Mouse (Mus musculus): Measurements from ENCODE around the gene Cpa5.

Cpa5 gene

GRCm38 (mm10) chr6:30610710-30611109, at the start of gene Cpa5:
TSS of gene Cpa5 (plus strand) at chr6:30611010.
- CTCF ChIA-PET: interaction anchor here (0.6 kb wide), 1 partner anchor 944 kb away, joined by 4 read pairs; no protein-coding TSS in a partner anchor

GRCm38 (mm10) chr6:30562132-30562531, 48.7 kb upstream of the Cpa5 start:
- CTCF ChIA-PET: interaction anchor here (0.6 kb wide), 1 partner anchor 745 kb away, joined by 11 read pairs; no protein-coding TSS in a partner anchor

GRCm38 (mm10) chr6:30563575-30563974, 47.2 kb upstream of the Cpa5 start:
- CTCF ChIA-PET: no interaction called here

- CTCF ChIA-PET: no interaction called here
Measured at GRCm38 (mm10) chr6:30564051-30564450, 46.8 kb upstream of the Cpa5 start.

GRCm38 (mm10) chr6:30568069-30568468, 42.7 kb upstream of the Cpa5 start, which contains the start of gene Cpa4:
TSS of gene Cpa4 (plus strand) at chr6:30568369.
- CTCF ChIA-PET: no interaction called here

- CTCF ChIA-PET: no interaction called here
Measured at GRCm38 (mm10) chr6:30569331-30569730, 41.5 kb upstream of the Cpa5 start.

GRCm38 (mm10) chr6:30570012-30570411, 40.8 kb upstream of the Cpa5 start:
- CTCF ChIA-PET: no interaction called here

GRCm38 (mm10) chr6:30572456-30573311, 38.1 kb upstream of the Cpa5 start:
- CTCF ChIA-PET: interaction anchor here (0.6 kb wide), 1 partner anchor 757 kb away, joined by 5 read pairs; no protein-coding TSS in a partner anchor

- CTCF ChIA-PET: no interaction called here
Measured at GRCm38 (mm10) chr6:30573380-30573779, 37.4 kb upstream of the Cpa5 start.

GRCm38 (mm10) chr6:30574945-30575344, 35.9 kb upstream of the Cpa5 start:
- CTCF ChIA-PET: no interaction called here

- CTCF ChIA-PET: no interaction called here
Measured at GRCm38 (mm10) chr6:30576477-30577203, 34.2 kb upstream of the Cpa5 start.

- CTCF ChIA-PET: interaction anchor here (0.6 kb wide), 1 partner anchor 13 kb away, joined by 3 read pairs; no protein-coding TSS in a partner anchor
Measured at GRCm38 (mm10) chr6:30579961-30580840, 30.6 kb upstream of the Cpa5 start.

GRCm38 (mm10) chr6:30580841-30581176, 30.0 kb upstream of the Cpa5 start:
- CTCF ChIA-PET: no interaction called here

- CTCF ChIA-PET: no interaction called here
Measured at GRCm38 (mm10) chr6:30586886-30587442, 23.8 kb upstream of the Cpa5 start.

GRCm38 (mm10) chr6:30589819-30590218, 21.0 kb upstream of the Cpa5 start:
- CTCF ChIA-PET: interaction anchor here (0.5 kb wide), 1 partner anchor 94 kb away, joined by 4 read pairs; no protein-coding TSS in a partner anchor

GRCm38 (mm10) chr6:30591851-30592404, 18.9 kb upstream of the Cpa5 start:
- CTCF ChIA-PET: no interaction called here

- CTCF ChIA-PET: no interaction called here
Measured at GRCm38 (mm10) chr6:30592417-30592974, 18.3 kb upstream of the Cpa5 start.

- CTCF ChIA-PET: no interaction called here
Measured at GRCm38 (mm10) chr6:30594364-30594763, 16.4 kb upstream of the Cpa5 start.

GRCm38 (mm10) chr6:30596230-30596898, 14.4 kb upstream of the Cpa5 start:
- CTCF ChIA-PET: no interaction called here

- CTCF ChIA-PET: no interaction called here
Measured at GRCm38 (mm10) chr6:30600033-30600432, 10.8 kb upstream of the Cpa5 start.
